Mouse (Mus musculus): ENCODE data around the gene Chn2. TPM values are rescaled to one million over a fixed set of nuclear protein-coding genes. Genes with fewer than 3 reads are reported as not detected.

Gene Chn2
- polyA plus RNA-seq, 1 experiment from 2014 or later: 26.0 TPM

DNA sequence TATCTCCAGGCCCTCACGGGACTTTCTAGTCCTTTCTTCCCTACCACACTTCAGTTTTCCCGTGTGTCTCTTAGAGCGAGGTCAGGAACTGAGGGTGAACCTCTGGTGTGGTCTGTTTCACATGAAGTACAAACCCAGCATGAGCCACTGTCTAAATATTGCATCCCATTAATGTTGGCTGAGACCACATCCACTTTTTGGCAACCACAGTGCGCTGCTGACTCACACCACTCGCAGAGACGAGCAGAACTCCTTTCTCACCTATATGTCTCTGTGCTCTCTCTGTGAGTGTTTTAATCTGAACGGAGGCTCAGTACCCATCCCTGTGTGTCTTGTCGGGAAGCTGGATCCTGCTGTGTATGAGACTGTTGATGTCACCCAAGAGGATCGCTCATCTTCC lies 76.9 kb downstream of the Chn2 start:
- peaks cover 7% of the 10 kb centered on the region; the same call in 1 of the 2 replicates for H3K4me1 ChIP-seq (ENCODE audit: control insufficient read depth, insufficient read depth, low read length)
- no peak overlapping the region for H3K4me3 ChIP-seq (ENCODE audit: low read depth, low read length)
- no peaks in the 10 kb centered on the region for H3K36me3 ChIP-seq (ENCODE audit: control insufficient read depth, insufficient read depth, low read length)
- no peaks in the 10 kb centered on the region for H3K9me3 ChIP-seq (ENCODE audit: control insufficient read depth, low read length)
- ATAC-seq (ENCODE audit: low FRiP score): no peak
- H3K9ac ChIP-seq (ENCODE audit: low read length): no peak overlapping the region
- no peak for DNase-seq (ENCODE audit: low spot score, missing footprints)
- no peak overlapping the region for H3K27ac ChIP-seq (ENCODE audit: low read depth, low read length)
- WGBS: 91% methylated on average over 9 of the region's 9 CpGs
- no peaks in the 10 kb centered on the region for H3K27me3 ChIP-seq (ENCODE audit: control insufficient read depth, insufficient read depth, low read length)
- H3K4me2 ChIP-seq: no peak overlapping the region

DNA sequence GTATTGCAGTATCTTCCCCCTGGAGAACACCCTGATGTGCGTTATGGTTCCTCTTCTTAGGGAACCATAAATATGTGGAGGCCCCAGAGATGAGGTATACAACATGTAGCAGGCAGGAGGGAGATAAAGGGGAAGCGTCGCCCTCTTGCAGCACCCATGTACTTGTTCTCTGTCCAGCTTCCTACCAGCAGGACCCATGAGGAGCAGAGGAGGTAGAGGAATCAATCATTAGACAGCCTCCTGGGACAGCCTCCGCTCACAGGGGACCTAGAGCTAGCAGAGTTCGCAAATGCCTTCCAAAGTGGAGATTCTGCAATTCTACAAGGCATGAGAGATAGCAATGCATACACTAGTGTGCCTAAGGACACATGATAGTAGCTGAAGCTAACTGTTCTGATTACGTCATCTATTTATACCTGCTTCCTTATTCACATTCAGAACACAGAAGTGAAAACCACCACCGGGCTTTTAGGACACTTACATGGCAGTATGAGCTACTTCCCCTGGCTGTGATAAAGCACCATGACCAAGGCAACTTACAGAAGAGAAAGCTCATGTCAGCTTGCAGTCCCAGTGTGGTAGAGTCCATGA lies 77.7 kb downstream of the Chn2 start:
- Histone ChIP-seq H3K4me1 (ENCODE audit: control insufficient read depth, insufficient read depth, low read length) (peaks cover 7% of the 10 kb centered on the region; the same call in 1 of the 2 replicates), H3K4me3 (ENCODE audit: low read depth, low read length) (no peak overlapping the region), H3K4me2 (no peak overlapping the region), H3K27me3 (ENCODE audit: control insufficient read depth, insufficient read depth, low read length) (no peaks in the 10 kb centered on the region), H3K9me3 (ENCODE audit: control insufficient read depth, low read length) (no peaks in the 10 kb centered on the region), H3K36me3 (ENCODE audit: control insufficient read depth, insufficient read depth, low read length) (no peaks in the 10 kb centered on the region), H3K27ac (ENCODE audit: low read depth, low read length) (no peak overlapping the region), H3K9ac (ENCODE audit: low read length) (no peak overlapping the region)
- DNase-seq (ENCODE audit: low spot score, missing footprints) (no peak), ATAC-seq (ENCODE audit: low FRiP score) (no peak)
- WGBS: 92% methylated on average over 7 of the region's 7 CpGs

DNA sequence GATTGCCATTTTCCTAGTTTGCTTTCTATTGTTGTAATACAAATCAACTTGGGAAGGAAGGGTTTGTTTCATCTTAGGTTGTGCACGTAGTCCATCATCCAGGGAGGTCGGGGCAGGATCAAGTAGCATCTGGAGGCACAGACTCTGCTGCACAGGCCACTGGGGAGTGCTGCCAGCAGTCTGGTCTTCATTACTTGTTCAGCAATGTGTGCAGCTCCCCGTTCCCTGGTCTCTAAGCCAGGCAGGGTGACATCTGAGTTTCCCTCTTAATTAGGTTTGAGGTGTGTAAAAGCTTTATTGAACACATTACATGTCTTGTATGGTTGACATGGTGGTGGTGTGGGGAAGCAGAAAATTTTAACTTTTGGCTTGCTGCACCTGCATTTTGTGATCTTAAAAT lies 79.0 kb downstream of the Chn2 start:
- H3K27me3 ChIP-seq (ENCODE audit: control insufficient read depth, insufficient read depth, low read length): no peaks in the 10 kb centered on the region
- H3K9me3 ChIP-seq (ENCODE audit: control insufficient read depth, low read length): no peaks in the 10 kb centered on the region
- no peak overlapping the region for H3K9ac ChIP-seq (ENCODE audit: low read length)
- no peak for DNase-seq (ENCODE audit: low spot score, missing footprints)
- no peak overlapping the region for H3K4me3 ChIP-seq (ENCODE audit: low read depth, low read length)
- no peak overlapping the region for H3K4me2 ChIP-seq
- WGBS: 72% methylated on average over 3 of the region's 3 CpGs
- peaks cover 7% of the 10 kb centered on the region; the same call in 1 of the 2 replicates for H3K4me1 ChIP-seq (ENCODE audit: control insufficient read depth, insufficient read depth, low read length)
- no peaks in the 10 kb centered on the region for H3K36me3 ChIP-seq (ENCODE audit: control insufficient read depth, insufficient read depth, low read length)
- no peak for ATAC-seq (ENCODE audit: low FRiP score)
- H3K27ac ChIP-seq (ENCODE audit: low read depth, low read length): no peak overlapping the region

DNA sequence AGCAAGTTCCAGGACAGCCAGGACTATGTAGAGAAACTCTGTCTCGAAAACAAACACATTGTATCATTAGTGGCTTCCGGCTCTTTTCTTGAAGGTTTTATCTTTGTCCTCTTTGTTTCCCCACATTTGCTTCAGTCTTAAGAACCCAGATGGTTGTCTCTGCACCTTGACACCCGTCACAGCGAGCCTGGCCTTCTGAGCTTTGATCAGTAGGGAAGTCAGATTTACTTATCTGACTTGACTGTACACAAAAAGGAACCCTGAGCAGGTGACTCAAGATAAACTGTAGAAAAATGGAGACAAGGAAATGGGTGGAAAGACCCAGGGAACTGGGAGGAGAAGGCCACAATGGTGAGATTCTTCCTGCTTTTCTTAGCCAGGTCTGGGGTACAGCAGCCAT lies 79.5 kb downstream of the Chn2 start:
- peaks cover 7% of the 10 kb centered on the region; the same call in 1 of the 2 replicates for H3K4me1 ChIP-seq (ENCODE audit: control insufficient read depth, insufficient read depth, low read length)
- H3K4me3 ChIP-seq (ENCODE audit: low read depth, low read length): no peak overlapping the region
- ATAC-seq (ENCODE audit: low FRiP score) (no peak), DNase-seq (ENCODE audit: low spot score, missing footprints) (no peak)
- no peak overlapping the region for H3K9ac ChIP-seq (ENCODE audit: low read length)
- WGBS: 90% methylated on average over 4 of the region's 4 CpGs
- no peaks in the 10 kb centered on the region for H3K9me3 ChIP-seq (ENCODE audit: control insufficient read depth, low read length)
- no peak overlapping the region for H3K4me2 ChIP-seq
- no peaks in the 10 kb centered on the region for H3K27me3 ChIP-seq (ENCODE audit: control insufficient read depth, insufficient read depth, low read length)
- no peaks in the 10 kb centered on the region for H3K36me3 ChIP-seq (ENCODE audit: control insufficient read depth, insufficient read depth, low read length)
- no peak overlapping the region for H3K27ac ChIP-seq (ENCODE audit: low read depth, low read length)

DNA sequence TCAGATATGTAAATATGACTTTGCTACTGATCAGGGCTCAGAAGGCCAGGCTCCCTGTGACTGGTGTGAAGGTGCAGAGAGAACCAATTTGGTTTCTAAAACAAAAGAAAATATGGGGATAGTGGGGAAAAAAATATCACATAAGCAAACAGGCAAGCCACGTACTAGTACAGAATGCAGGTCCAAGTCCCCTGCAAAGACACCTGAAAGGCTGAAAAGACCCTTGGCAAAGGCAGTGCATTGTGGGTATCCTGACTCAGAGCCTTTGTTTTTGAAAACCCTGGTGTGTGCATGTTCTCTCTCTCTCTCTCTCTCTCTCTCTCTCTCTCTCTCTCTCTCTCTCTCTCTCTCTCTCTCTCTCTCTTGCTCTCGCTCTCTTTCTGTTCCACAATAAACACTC lies 80.1 kb downstream of the Chn2 start:
- WGBS: 46% methylated on average over 2 of the region's 2 CpGs
- no peak for ATAC-seq (ENCODE audit: low FRiP score)
- H3K27ac ChIP-seq (ENCODE audit: low read depth, low read length): no peak overlapping the region

DNA sequence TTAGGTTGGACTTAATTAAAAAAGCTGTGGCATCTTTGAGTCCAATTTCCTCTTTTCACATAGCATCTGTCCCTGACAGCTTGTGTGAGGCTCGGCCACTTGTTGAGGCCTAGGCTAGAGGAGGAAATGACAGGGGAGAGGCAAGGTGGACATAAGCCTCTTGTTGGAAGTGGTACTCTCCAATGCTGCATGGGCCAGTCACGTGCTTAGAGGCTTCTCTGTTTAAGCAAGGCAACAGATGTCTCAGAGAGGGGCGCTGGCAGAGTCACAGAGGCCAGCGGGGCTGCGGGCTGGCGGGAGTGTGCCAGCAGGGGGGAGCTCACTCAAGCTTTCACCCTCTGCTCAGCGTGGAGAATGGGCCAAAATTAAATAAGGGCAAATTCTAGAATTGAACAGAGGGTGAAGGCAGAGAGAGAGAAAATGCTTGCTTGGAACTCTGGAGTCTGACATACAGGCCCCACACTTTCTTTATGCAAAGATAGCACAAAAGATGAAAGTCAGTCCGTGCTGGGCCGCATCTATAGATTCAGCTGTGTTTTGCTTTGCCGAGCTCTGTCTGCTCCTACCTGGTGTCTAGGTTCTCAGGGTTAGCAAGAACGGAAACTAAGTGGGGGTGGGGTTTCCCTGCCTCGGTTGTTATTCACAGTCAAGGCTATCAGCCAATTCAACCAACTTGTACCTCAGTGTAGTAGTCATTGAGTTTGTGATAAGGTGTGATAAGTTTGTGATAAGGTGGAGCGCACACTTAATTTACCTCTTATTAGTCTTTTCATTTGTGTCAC lies 80.7 kb downstream of the Chn2 start:
- Histone ChIP-seq H3K27ac (ENCODE audit: low read depth, low read length) (no peak overlapping the region), H3K4me1 (ENCODE audit: control insufficient read depth, insufficient read depth, low read length) (peaks cover 7% of the 10 kb centered on the region; the same call in 1 of the 2 replicates), H3K9ac (ENCODE audit: low read length) (no peak overlapping the region), H3K27me3 (ENCODE audit: control insufficient read depth, insufficient read depth, low read length) (no peaks in the 10 kb centered on the region), H3K9me3 (ENCODE audit: control insufficient read depth, low read length) (no peaks in the 10 kb centered on the region), H3K4me2 (no peak overlapping the region), H3K36me3 (ENCODE audit: control insufficient read depth, insufficient read depth, low read length) (no peaks in the 10 kb centered on the region), H3K4me3 (ENCODE audit: low read depth, low read length) (no peak overlapping the region)
- DNase-seq (ENCODE audit: low spot score, missing footprints) (peak; percentile 88), ATAC-seq (ENCODE audit: low FRiP score) (peak; percentile 88)
- WGBS: 24% methylated on average over 13 of the region's 13 CpGs

More for the DNA sequence above, 80.1 kb downstream of the Chn2 start:
- DNase-seq (ENCODE audit: low spot score, missing footprints): no peak
- H3K9me3 ChIP-seq (ENCODE audit: control insufficient read depth, low read length): no peaks in the 10 kb centered on the region
- H3K4me1 ChIP-seq (ENCODE audit: control insufficient read depth, insufficient read depth, low read length): peaks cover 7% of the 10 kb centered on the region; the same call in 1 of the 2 replicates
- no peak overlapping the region for H3K4me3 ChIP-seq (ENCODE audit: low read depth, low read length)
- no peaks in the 10 kb centered on the region for H3K36me3 ChIP-seq (ENCODE audit: control insufficient read depth, insufficient read depth, low read length)
- no peak overlapping the region for H3K9ac ChIP-seq (ENCODE audit: low read length)
- no peak overlapping the region for H3K4me2 ChIP-seq
- H3K27me3 ChIP-seq (ENCODE audit: control insufficient read depth, insufficient read depth, low read length): no peaks in the 10 kb centered on the region

DNA sequence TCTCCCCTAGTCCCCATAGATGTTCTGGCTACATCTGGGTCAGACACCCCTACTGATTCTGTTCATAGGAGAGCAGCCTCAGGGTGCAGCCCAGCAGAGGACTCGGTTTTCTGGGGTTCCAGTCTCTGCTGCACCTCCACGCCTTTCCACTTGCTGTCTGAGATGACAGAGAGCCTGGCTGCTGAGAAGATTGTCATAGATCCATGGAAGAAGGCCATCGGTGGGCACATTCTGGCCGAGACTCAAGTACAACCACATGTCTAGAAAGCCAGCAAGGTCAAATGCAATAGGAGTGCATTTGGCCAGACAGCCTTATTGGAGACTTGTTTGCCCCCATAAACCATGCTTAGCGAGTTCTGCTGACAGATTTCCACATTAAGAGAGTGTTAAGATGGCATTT lies 81.5 kb downstream of the Chn2 start:
- WGBS: 88% methylated on average over 5 of the region's 5 CpGs
- Histone ChIP-seq H3K4me2 (no peak overlapping the region), H3K27me3 (ENCODE audit: control insufficient read depth, insufficient read depth, low read length) (no peaks in the 10 kb centered on the region), H3K9me3 (ENCODE audit: control insufficient read depth, low read length) (no peaks in the 10 kb centered on the region), H3K27ac (ENCODE audit: low read depth, low read length) (no peak overlapping the region), H3K9ac (ENCODE audit: low read length) (no peak overlapping the region), H3K36me3 (ENCODE audit: control insufficient read depth, insufficient read depth, low read length) (no peaks in the 10 kb centered on the region), H3K4me1 (ENCODE audit: control insufficient read depth, insufficient read depth, low read length) (peaks cover 7% of the 10 kb centered on the region; the same call in 1 of the 2 replicates), H3K4me3 (ENCODE audit: low read depth, low read length) (no peak overlapping the region)
- no peak for ATAC-seq (ENCODE audit: low FRiP score)
- no peak for DNase-seq (ENCODE audit: low spot score, missing footprints)

DNA sequence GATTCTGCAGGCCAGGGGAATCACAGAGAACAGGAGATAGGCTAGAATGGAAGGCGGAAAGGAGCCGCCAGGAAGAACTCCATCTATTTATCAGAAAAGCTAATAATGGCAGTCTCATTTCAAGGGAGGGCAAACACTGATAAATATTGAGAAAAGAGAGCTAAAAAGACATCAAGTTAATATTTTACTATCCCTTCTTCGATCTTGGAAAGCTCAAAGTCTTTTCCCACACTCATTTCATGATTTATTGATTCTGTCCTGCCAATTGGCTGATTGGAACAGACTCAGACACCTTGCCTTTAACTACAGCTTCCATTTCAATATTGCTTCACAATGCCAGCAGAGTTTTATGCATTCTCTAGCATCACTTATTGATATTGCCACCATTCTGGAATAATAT lies 85.2 kb downstream of the Chn2 start:
- Histone ChIP-seq H3K4me1 (ENCODE audit: control insufficient read depth, insufficient read depth, low read length) (peaks cover 7% of the 10 kb centered on the region; the same call in 1 of the 2 replicates), H3K4me2 (no peak overlapping the region), H3K27me3 (ENCODE audit: control insufficient read depth, insufficient read depth, low read length) (no peaks in the 10 kb centered on the region), H3K4me3 (ENCODE audit: low read depth, low read length) (no peak overlapping the region), H3K9me3 (ENCODE audit: control insufficient read depth, low read length) (no peaks in the 10 kb centered on the region), H3K36me3 (ENCODE audit: control insufficient read depth, insufficient read depth, low read length) (no peaks in the 10 kb centered on the region), H3K9ac (ENCODE audit: low read length) (no peak overlapping the region), H3K27ac (ENCODE audit: low read depth, low read length) (no peak overlapping the region)
- DNase-seq (ENCODE audit: low spot score, missing footprints) (no peak), ATAC-seq (ENCODE audit: low FRiP score) (no peak)
- 90% methylated on average over 3 of the region's 3 CpGs for WGBS

DNA sequence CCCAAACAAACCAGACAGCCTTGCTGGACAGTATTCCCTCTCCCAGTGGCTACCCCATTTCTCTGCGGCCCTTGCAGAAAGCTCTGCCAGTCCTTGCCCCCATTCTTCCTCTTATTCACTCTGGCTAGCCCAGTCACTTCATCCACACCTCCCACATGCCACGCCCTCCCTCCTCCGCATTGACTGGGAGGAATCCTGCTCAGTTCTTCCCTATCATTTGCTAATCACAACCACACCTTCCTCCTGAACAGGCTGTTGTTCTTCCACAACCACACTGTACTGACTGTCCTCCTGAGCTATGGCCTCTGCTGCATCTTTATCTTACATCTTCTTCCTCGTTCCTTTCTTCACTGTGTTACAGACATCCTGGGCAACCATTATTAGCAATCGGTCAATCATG lies 86.2 kb downstream of the Chn2 start:
- Histone ChIP-seq H3K36me3 (ENCODE audit: control insufficient read depth, insufficient read depth, low read length) (no peaks in the 10 kb centered on the region), H3K9me3 (ENCODE audit: control insufficient read depth, low read length) (no peaks in the 10 kb centered on the region), H3K4me2 (no peak overlapping the region), H3K4me1 (ENCODE audit: control insufficient read depth, insufficient read depth, low read length) (no peaks in the 10 kb centered on the region), H3K27ac (ENCODE audit: low read depth, low read length) (no peak overlapping the region), H3K9ac (ENCODE audit: low read length) (no peak overlapping the region), H3K27me3 (ENCODE audit: control insufficient read depth, insufficient read depth, low read length) (no peaks in the 10 kb centered on the region), H3K4me3 (ENCODE audit: low read depth, low read length) (no peak overlapping the region)
- DNase-seq (ENCODE audit: low spot score, missing footprints) (no peak), ATAC-seq (ENCODE audit: low FRiP score) (no peak)
- WGBS: 84% methylated on average over 5 of the region's 5 CpGs

Data from midbrain, embryonic 11.5 days (tissue).